Mouse (Mus musculus) frontal cortex, postnatal 10 days (tissue): ENCODE measurements around the gene Slc12a1.
A peak's percentile ranks its signal among the peaks of the same experiment; 100 is the strongest.

Experiments used
- DNase-seq, 2 experiments: peaks; one replicate each; pipeline ENCODE4 v3.0.0; 2022; ENCODE audit warnings: low spot score in 2 of 2, mixed read lengths in 1 of 2

The Slc12a1 gene

GRCm38 (mm10) chr2:125254630-125255029, 102.3 kb downstream of the Slc12a1 start:
- DNase-seq: no peak

- no peak for DNase-seq
These were observed 103.6 kb downstream of the Slc12a1 start for GRCm38 (mm10) chr2:125255886-125256285.

GRCm38 (mm10) chr2:125259230-125260120, 107.2 kb downstream of the Slc12a1 start:
- DNase-seq: no peak

GRCm38 (mm10) chr2:125260326-125260725, 108.0 kb downstream of the Slc12a1 start:
- no peak for DNase-seq

GRCm38 (mm10) chr2:125263056-125263455, 110.8 kb downstream of the Slc12a1 start:
- peak in 1 of 2 experiments; percentile 20 for DNase-seq

GRCm38 (mm10) chr2:125263753-125264152, 111.4 kb downstream of the Slc12a1 start:
- no peak for DNase-seq

GRCm38 (mm10) chr2:125268876-125269275, 116.6 kb downstream of the Slc12a1 start:
- no peak for DNase-seq

GRCm38 (mm10) chr2:125275617-125276016, 123.3 kb downstream of the Slc12a1 start:
- DNase-seq: no peak

- no peak for DNase-seq
These were observed 124.4 kb downstream of the Slc12a1 start for GRCm38 (mm10) chr2:125276692-125277091.

- DNase-seq: no peak
These were observed 126.2 kb downstream of the Slc12a1 start for GRCm38 (mm10) chr2:125278474-125278873.
